In genomic region chr6:8101224-8101623, GRCm38 (mm10) we compare ENCODE assay signal across 20 mouse cellular contexts.
"Had no signal": no experiment of that assay in that cellular context is flagged by ENCODE, and none has a peak within 500 bp of the region (broad histone marks: within the 10 kb centered on the region; RNA-seq: fewer than 3 reads in every experiment).

No protein-coding gene starts in this region.

- H3K9ac ChIP-seq: liver, postnatal 0 days; lung, embryonic 15.5 days; midbrain, embryonic 12.5 days; neural tube, embryonic 13.5 days; neural tube, embryonic 15.5 days had no signal

- H3K9me3 ChIP-seq: lung, embryonic 15.5 days; megakaryocyte, embryonic 14.5 days; midbrain, embryonic 10.5 days; midbrain, embryonic 12.5 days; neural tube, embryonic 13.5 days; neural tube, embryonic 15.5 days had no signal

- H3K4me2 ChIP-seq: lung, embryonic 15.5 days; midbrain, embryonic 12.5 days; neural tube, embryonic 13.5 days; neural tube, embryonic 15.5 days had no signal

- H3K36me3 ChIP-seq: lung, embryonic 15.5 days; midbrain, embryonic 10.5 days; midbrain, embryonic 12.5 days; neural tube, embryonic 13.5 days; neural tube, embryonic 15.5 days had no signal

- H3K27me3 ChIP-seq: lung, embryonic 15.5 days; megakaryocyte, embryonic 14.5 days; midbrain, embryonic 12.5 days; neural tube, embryonic 13.5 days; neural tube, embryonic 15.5 days had no signal

- ATAC-seq: liver, postnatal 0 days; lung, postnatal 0 days; midbrain, embryonic 16.5 days had no signal

- H3K4me3 ChIP-seq: lung, embryonic 15.5 days; megakaryocyte, embryonic 14.5 days; midbrain, embryonic 10.5 days; midbrain, embryonic 12.5 days; myocyte; neural tube, embryonic 13.5 days; neural tube, embryonic 15.5 days had no signal

- DNase-seq: liver, postnatal 0 days; lung, adult 2 months; lung, postnatal 14 days; lung, postnatal 36 days; midbrain, embryonic 14.5 days; retina, postnatal 1 day; right cerebral cortex, adult 18-20 months; thymus, adult 18-20 months; thymus, postnatal 14 days; thymus, postnatal 36 days had no signal

- H3K27ac ChIP-seq: lung, embryonic 15.5 days; macrophage; midbrain, embryonic 10.5 days; midbrain, embryonic 12.5 days; neural tube, embryonic 13.5 days; neural tube, embryonic 15.5 days had no signal

- H3K4me1 ChIP-seq: midbrain, embryonic 10.5 days; midbrain, embryonic 12.5 days; neural tube, embryonic 15.5 days had no signal
